Mouse (Mus musculus): ENCODE measurements around the gene Slc2a4. TPM values are rescaled to one million over a fixed set of nuclear protein-coding genes. Genes with fewer than 3 reads are reported as not detected.
"Not testable (repeated sequence)": the region's sequence is repeated elsewhere in the genome, so short reads cannot be mapped to it uniquely, and the experiment has no call there.

Gene Slc2a4
- polyA plus RNA-seq, 1 experiment from 2014 or later = 12.8 TPM

DNA sequence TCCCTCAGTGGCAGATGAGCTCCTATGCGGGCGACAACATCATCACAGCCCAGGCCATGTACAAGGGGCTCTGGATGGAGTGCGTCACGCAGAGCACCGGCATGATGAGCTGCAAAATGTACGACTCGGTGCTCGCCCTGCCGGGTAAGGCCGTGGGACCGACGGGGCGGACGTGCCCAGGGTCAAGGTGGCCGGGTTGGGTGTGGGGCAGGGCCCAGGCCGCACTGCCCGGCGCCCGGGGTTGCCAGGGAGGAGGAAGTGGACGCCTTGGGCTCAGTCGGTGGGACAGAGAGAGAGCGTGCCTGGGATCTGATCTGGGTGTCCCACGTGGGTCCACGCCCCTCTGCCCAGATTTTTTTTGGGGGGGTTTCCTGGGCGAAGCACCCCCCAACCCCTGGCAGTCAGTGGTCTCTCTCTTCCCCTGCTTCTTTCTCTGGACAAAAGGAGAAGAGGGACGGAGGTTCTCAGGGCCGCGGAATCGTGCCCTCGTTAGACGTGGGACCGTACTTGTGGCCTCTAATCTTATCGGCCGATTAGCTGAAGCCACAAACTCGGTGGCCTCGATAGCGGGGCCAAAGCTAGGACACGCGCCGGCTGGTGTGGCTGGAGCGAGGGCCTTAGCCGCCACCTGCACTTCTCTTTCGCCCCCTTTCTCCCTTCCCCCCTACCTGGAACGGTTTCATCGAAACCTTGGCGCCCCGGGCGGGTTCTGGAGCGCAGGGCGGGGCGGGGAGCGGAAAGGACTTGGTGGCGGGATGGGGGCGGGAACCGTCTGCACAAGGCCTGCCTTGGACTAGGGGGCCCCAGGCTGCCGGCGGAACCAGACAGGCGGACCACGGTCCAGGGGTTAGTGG lies 18.2 kb upstream of the Slc2a4 start:
- Histone ChIP-seq H3K36me3 (peaks cover 36% of the 10 kb centered on the region), H3K4me3 (peak overlapping the region; percentile 40), H3K27ac (replicated peaks) (peak overlapping the region; percentile 55; the same call in 1 of the 2 replicates), H3K9me3 (replicated peaks) (no peaks in the 10 kb centered on the region), H3K27me3 (ENCODE audit: low read depth, poor library complexity, severe bottlenecking) (peaks cover 74% of the 10 kb centered on the region), H3K4me1 (peaks cover 19% of the 10 kb centered on the region)
- 3% methylated on average over 59 of the region's 59 CpGs for WGBS
- DNase-seq (ENCODE audit: low spot score) = peak; percentile 41

DNA sequence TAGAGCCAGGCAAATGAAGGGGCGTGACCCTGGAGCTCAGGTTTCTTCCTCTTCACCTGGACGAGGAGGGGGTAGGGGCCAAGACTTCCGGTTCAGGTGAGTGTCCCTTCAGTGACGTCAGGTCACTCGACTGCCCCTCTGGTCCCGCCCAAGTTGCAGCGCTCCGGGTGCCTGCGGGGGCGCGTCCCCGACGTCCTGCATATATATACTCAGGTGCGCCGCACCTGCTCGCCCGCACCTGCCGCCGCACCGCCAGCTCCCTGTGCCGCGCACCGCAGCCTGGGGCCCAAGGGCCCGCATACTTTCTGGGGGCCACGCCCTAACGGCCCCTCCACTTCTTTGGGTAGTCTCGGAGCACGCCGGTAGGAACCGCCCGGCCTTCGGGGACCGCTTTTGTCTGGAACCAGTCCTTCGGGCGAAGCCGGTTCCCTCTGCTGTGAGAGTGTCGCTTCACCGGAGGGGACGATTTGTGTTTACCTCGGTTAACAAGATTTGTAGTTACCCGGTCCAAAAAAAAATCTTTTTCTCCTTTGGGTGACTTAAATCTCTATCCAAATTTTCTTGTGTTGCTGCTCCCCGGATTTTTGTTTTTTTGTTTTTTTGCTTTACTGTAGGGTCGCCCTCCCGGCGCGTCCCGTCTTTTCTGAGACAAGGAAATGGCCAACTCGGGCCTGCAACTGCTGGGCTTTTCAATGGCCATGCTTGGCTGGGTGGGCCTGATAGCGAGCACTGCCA lies 17.4 kb upstream of the Slc2a4 start:
- 2% methylated on average over 49 of the region's 49 CpGs for WGBS
- Histone ChIP-seq H3K27me3 (ENCODE audit: low read depth, poor library complexity, severe bottlenecking) (peaks cover 74% of the 10 kb centered on the region), H3K4me1 (peaks cover 19% of the 10 kb centered on the region), H3K27ac (replicated peaks) (no peak overlapping the region), H3K36me3 (peaks cover 30% of the 10 kb centered on the region), H3K4me3 (peak overlapping the region; percentile 40), H3K9me3 (replicated peaks) (no peaks in the 10 kb centered on the region)
- no peak for DNase-seq (ENCODE audit: low spot score)

DNA sequence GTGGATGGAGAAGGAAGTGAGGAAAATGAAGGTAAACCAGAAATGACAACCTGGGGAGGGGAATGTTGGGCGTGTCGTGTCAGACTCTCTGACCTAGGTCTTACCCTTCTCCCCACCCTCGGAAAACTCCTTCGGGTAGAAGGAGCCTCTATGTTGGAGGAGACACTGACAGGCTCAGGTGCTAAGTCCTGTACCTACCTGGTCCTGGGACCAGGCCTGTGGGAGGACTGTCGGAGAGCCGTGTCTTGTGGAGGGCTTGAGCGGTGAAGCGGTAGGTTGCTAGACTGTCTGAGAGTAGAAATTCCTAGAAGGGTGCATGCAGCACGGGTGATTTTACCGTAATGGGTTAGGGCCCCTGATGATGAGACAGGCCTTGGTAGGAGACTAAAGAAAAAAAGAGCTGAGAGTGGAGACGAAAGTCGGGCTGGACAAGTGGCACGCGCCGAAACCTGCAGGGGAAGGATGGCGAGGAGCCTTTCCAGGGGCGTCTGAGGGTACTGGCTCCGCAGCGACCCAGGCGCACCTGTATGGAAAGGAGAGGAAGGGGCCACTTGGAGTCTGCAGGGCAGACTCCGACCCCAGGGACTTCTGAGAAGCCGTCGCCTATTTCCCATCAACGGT lies 16.8 kb upstream of the Slc2a4 start, which contains the start of gene Cldn7:
Gene Cldn7 (plus strand): TSS at position 130 of the 621 bp plus-strand sequence.
- whole genome bisulfite sequencing = 10% methylated on average over 24 of the region's 24 CpGs
- DNase-seq (ENCODE audit: low spot score) = no peak
- Histone ChIP-seq H3K36me3 (peaks cover 23% of the 10 kb centered on the region), H3K4me1 (peaks cover 19% of the 10 kb centered on the region), H3K27ac (replicated peaks) (no peak within 1 kb of the TSS), H3K4me3 (peak within 1 kb of the TSS; percentile 35), H3K27me3 (ENCODE audit: low read depth, poor library complexity, severe bottlenecking) (peaks cover 74% of the 10 kb centered on the region), H3K9me3 (replicated peaks) (no peaks in the 10 kb centered on the region)

DNA sequence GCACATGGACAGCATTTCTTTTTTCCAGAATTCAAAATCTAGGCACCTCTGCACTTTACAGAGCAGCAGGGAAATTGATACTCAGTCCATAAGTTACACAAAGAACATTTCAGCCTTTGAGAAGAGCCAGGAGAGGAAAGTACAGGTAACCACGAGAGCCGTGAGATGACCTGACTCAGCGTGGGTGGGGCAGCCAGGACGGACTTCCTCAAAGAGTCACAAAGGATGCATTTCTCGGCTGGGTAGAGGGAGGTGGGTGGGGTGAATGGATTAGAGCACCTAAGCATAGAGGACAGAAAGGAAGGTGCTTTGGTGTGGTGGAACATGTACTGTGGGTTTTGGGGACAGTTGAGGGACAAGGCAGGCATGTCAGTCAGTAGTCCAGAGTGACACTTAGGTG lies 13.9 kb upstream of the Slc2a4 start:
- WGBS = 54% methylated on average over 5 of the region's 5 CpGs
- H3K27me3 ChIP-seq (ENCODE audit: low read depth, poor library complexity, severe bottlenecking) = peaks cover 55% of the 10 kb centered on the region

DNA sequence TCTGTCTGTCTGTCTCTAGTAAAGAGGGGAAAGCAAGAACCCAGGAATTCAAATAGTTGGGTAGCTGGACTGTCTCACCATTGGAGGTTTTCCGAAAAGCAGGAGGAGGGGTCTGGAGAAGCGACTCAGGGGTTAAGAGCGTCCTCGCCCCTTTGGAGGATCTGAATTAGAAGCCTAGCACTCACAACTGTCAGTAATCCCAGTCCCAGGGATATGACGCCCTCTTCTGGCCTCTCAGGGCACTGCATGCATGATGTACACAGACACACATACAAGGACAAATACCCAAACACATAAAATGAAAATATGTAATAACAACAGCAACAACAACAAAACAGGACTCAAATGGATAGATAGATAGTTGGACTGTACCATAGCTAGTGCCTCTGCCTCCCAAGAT lies 12.6 kb upstream of the Slc2a4 start:
- DNase-seq (ENCODE audit: low spot score) = no peak
- WGBS = 23% methylated on average over 5 of the region's 5 CpGs
- Histone ChIP-seq H3K4me1 (peaks cover 7% of the 10 kb centered on the region), H3K27ac (replicated peaks) (no peak overlapping the region), H3K27me3 (ENCODE audit: low read depth, poor library complexity, severe bottlenecking) (peaks cover 43% of the 10 kb centered on the region), H3K36me3 (no peaks in the 10 kb centered on the region), H3K4me3 (no peak overlapping the region), H3K9me3 (replicated peaks) (no peaks in the 10 kb centered on the region)

More for the DNA sequence above, 13.9 kb upstream of the Slc2a4 start:
- no peak overlapping the region for H3K27ac ChIP-seq (replicated peaks)
- no peak for DNase-seq (ENCODE audit: low spot score)
- H3K4me1 ChIP-seq = peaks cover 18% of the 10 kb centered on the region
- H3K9me3 ChIP-seq (replicated peaks) = no peaks in the 10 kb centered on the region
- H3K4me3 ChIP-seq = no peak overlapping the region
- no peaks in the 10 kb centered on the region for H3K36me3 ChIP-seq

DNA sequence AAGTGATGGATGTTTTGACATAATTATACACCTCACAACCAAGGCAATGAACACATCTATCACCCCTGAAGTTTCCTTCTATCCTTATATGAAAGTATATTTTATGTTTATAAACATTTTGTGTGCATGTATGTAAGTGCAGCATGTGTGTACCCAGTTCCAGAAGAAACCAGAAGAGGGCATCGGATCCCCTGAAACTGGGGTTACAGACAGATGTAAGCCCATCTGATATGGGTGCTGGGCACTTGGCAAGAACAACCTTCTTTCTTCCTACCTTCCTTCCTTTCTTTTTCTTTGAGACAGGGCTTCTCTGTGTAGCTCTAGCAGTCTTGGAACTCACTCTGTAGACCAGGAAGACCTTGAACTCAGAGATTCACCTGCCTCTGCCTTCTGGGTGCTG lies 8.2 kb upstream of the Slc2a4 start:
- Histone ChIP-seq H3K9me3 (replicated peaks) (no peaks in the 10 kb centered on the region), H3K4me1 (no peaks in the 10 kb centered on the region), H3K4me3 (no peak overlapping the region), H3K36me3 (no peaks in the 10 kb centered on the region), H3K27me3 (ENCODE audit: low read depth, poor library complexity, severe bottlenecking) (no peaks in the 10 kb centered on the region; the same call in none of the 2 replicates), H3K27ac (replicated peaks) (no peak overlapping the region)
- no peak for DNase-seq (ENCODE audit: low spot score)
- 73% methylated on average over 1 of the region's 1 CpGs for WGBS

DNA sequence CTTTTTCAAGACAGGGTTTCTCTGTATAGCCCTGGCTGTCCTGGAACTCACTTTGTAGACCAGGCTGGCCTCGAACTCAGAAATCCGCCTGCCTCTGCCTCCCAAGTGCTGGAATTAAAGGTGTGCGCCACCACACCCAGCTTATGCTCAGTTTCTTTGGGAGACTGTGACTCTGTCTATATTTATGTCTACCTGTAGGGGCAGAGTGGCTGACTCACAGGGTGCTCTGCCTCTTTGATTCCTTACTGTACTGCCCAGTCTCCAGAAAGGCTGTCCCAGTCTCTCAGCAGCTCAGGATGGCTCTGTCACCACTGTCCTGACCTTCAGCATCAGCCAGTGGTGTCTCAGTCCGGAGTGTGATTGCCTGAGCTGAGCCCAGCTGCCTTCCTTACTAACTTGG lies 7.6 kb upstream of the Slc2a4 start:
- H3K9me3 ChIP-seq (replicated peaks); H3K4me1 ChIP-seq: not testable (repeated sequence)
- 83% methylated on average over 4 of the region's 4 CpGs for WGBS

DNA sequence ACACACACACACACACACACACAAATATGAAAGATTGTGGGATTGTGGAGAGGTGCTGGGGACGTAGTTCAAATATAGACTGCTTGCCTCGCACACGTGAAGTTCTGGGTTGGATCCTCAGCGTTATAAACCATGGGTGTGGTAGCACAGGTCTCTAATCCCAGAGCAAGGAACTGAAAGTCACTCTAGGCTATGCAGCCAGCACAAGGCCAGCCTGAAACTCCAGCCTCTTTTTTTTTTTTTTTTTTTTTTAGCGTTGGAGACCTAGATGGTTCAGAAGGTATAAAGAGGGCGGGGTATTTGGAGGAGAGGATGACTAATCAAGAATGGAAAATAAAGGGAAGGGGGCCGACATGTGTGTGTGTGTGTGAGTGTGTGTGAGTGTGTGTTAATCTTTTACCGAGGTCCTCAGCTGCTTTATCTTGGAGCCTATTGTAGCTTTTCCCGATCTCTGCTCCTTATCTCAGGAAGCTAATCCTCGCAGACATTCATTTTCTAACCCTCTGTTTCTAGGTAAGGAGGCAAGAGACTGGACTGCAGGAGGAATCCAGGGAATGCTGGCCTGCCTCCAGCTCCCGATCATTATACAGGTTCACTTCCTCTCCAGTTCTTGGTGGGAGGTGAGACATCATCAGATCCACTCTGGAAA lies 5.4 kb upstream of the Slc2a4 start:
- no peak for DNase-seq (ENCODE audit: low spot score)
- Histone ChIP-seq H3K4me3 (no peak overlapping the region), H3K27me3 (ENCODE audit: low read depth, poor library complexity, severe bottlenecking) (no peaks in the 10 kb centered on the region; the same call in none of the 2 replicates), H3K27ac (replicated peaks) (no peak overlapping the region), H3K4me1 (peaks cover 10% of the 10 kb centered on the region), H3K36me3 (no peaks in the 10 kb centered on the region), H3K9me3 (replicated peaks) (no peaks in the 10 kb centered on the region)
- 66% methylated on average over 11 of the region's 11 CpGs for whole genome bisulfite sequencing

More for the DNA sequence above, 7.6 kb upstream of the Slc2a4 start:
- H3K4me3 ChIP-seq; H3K36me3 ChIP-seq; DNase-seq (ENCODE audit: low spot score); H3K27me3 ChIP-seq (ENCODE audit: low read depth, poor library complexity, severe bottlenecking); H3K27ac ChIP-seq (replicated peaks): not testable (repeated sequence)

DNA sequence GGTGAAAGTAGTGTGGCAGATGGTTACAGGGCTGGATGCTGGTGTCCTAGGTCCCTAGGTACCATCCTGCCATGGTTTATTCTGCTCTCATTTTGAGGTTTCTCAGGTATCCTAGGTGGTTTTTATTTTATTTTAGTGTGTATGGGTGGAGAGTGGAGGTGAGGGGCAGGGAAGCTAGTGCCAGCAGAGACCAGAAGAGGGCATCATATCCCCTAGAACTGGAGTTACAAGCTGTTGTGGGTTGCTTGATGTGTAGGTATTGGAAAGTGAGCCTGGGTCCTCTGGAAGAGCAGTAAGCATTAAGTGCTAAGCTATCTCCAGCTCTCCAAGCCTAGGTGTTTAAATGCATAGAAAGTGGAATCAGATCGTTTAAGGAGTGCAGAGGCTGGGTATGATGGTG lies 4.3 kb upstream of the Slc2a4 start:
- no peaks in the 10 kb centered on the region for H3K9me3 ChIP-seq (replicated peaks)
- H3K4me1 ChIP-seq = peaks cover 21% of the 10 kb centered on the region
- no peak overlapping the region for H3K27ac ChIP-seq (replicated peaks)
- no peaks in the 10 kb centered on the region for H3K36me3 ChIP-seq
- WGBS = 31% methylated on average over 1 of the region's 1 CpGs
- DNase-seq (ENCODE audit: low spot score) = no peak
- peaks cover 4% of the 10 kb centered on the region for H3K27me3 ChIP-seq (ENCODE audit: low read depth, poor library complexity, severe bottlenecking)
- no peak overlapping the region for H3K4me3 ChIP-seq

DNA sequence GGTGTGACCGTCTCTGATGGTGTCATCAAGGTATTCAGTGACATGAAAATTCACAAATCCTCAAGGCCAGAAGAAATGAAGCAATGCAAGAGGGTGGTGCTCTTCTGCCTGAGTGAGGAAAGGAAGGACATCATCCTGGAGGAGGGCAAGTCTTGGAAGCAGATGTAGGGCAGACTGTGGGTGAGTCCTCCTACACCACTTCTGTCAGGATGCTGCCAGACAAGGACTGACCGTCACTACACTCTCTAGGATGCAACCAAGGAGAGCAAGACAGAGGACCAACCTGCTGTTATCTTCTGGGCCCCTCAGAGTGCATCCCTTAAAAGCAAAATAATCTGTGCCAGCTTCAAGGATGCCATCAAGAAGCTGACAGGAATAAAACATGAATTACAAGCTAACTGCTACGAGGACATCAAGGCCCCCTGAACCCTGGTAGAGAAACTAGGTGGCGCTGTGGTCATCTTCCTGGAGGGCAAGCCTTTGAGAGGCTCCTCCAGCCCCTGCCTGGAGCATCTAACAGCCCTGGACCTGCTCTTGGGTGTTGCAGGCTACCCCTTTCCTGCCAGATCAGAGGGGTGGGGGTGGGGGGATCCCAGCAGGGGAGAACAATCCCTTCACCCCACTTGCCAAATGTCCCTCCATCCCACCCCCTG lies 2.9 kb upstream of the Slc2a4 start:
- H3K27me3 ChIP-seq (ENCODE audit: low read depth, poor library complexity, severe bottlenecking) = peaks cover 15% of the 10 kb centered on the region
- 0 out of 2 replicates have a peak, but pooled peaks cover 5% of the 10 kb centered on the region for H3K36me3 ChIP-seq
- DNase-seq (ENCODE audit: low spot score) = no peak
- no peak overlapping the region for H3K4me3 ChIP-seq
- H3K9me3 ChIP-seq (replicated peaks) = no peaks in the 10 kb centered on the region
- H3K27ac ChIP-seq (replicated peaks) = no peak overlapping the region
- 46% methylated on average over 4 of the region's 4 CpGs for WGBS
- H3K4me1 ChIP-seq = peaks cover 33% of the 10 kb centered on the region

DNA sequence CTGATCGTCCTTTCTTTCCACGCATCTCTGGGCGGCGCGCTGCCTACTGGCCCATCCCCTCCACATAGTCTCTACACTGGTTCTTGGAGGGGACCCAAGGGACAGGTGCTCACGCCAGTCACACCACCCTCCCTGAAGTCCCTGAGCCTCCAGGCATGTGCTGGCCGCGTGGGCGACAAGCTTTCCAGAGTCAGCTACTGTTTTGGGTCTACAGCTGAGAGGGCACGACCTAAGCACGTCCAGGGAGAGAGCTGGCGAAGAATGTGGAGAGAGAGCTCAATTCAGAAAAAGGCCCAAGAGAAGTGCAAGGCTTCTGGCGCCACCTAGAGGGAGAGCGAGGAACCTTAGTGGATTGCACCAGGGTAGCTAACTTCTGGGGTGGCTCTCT lies 769 bp upstream of the Slc2a4 start:
- Histone ChIP-seq H3K4me3 (peak overlapping the region; percentile 56), H3K9me3 (replicated peaks) (no peaks in the 10 kb centered on the region), H3K4me1 (peaks cover 33% of the 10 kb centered on the region), H3K36me3 (peaks cover 26% of the 10 kb centered on the region), H3K27ac (replicated peaks) (peak overlapping the region; percentile 92), H3K27me3 (ENCODE audit: low read depth, poor library complexity, severe bottlenecking) (peaks cover 15% of the 10 kb centered on the region)
- peak; percentile 90 for DNase-seq (ENCODE audit: low spot score)
- 0% methylated on average over 14 of the region's 14 CpGs for WGBS
